Mouse (Mus musculus): Measurements from ENCODE around the gene Fgf15.

Gene Fgf15

GRCm38 (mm10) chr7:144931778-144932177 is 35.4 kb downstream of the Fgf15 start:
- no peak for DNase-seq (ENCODE audit: low spot score in 2 of 2)

- no peak for DNase-seq (ENCODE audit: low spot score in 2 of 2)
Observed at GRCm38 (mm10) chr7:144932389-144932937, 36.1 kb downstream of the Fgf15 start.

GRCm38 (mm10) chr7:144933336-144933735 is 37.0 kb downstream of the Fgf15 start:
- no peak for DNase-seq (ENCODE audit: low spot score in 2 of 2)

GRCm38 (mm10) chr7:144933796-144934195 is 37.5 kb downstream of the Fgf15 start:
- no peak for DNase-seq (ENCODE audit: low spot score in 2 of 2)

- DNase-seq (ENCODE audit: low spot score in 2 of 2), result no peak
Observed at GRCm38 (mm10) chr7:144934901-144935300, 38.6 kb downstream of the Fgf15 start.

- DNase-seq (ENCODE audit: low spot score in 2 of 2), result no peak
Observed at GRCm38 (mm10) chr7:144935563-144935962, 39.2 kb downstream of the Fgf15 start.

- no peak for DNase-seq (ENCODE audit: low spot score in 2 of 2)
Observed at GRCm38 (mm10) chr7:144936311-144936880, 40.1 kb downstream of the Fgf15 start.

- peak; percentile 85 to 89 for DNase-seq (ENCODE audit: low spot score in 2 of 2)
Observed at GRCm38 (mm10) chr7:144937490-144937889, 41.2 kb downstream of the Fgf15 start.

- no peak for DNase-seq (ENCODE audit: low spot score in 2 of 2)
Observed at GRCm38 (mm10) chr7:144937899-144938517, 41.7 kb downstream of the Fgf15 start.

- no peak for DNase-seq (ENCODE audit: low spot score in 2 of 2)
Observed at GRCm38 (mm10) chr7:144938661-144939343, 42.5 kb downstream of the Fgf15 start.

GRCm38 (mm10) chr7:144939344-144940002 is 43.1 kb downstream of the Fgf15 start, which contains the start of gene Ccnd1:
Ccnd1 (minus strand) TSS chr7:144939925.
- peak in 1 of 2 experiments; percentile 29 for DNase-seq (ENCODE audit: low spot score in 2 of 2)

GRCm38 (mm10) chr7:144940003-144940571 is 43.8 kb downstream of the Fgf15 start:
- no peak for DNase-seq (ENCODE audit: low spot score in 2 of 2)

- no peak for DNase-seq (ENCODE audit: low spot score in 2 of 2)
Observed at GRCm38 (mm10) chr7:144940585-144940984, 44.3 kb downstream of the Fgf15 start.

- DNase-seq (ENCODE audit: low spot score in 2 of 2), result peak; percentile 44 to 62
Observed at GRCm38 (mm10) chr7:144941242-144941831, 45.0 kb downstream of the Fgf15 start.

- no peak for DNase-seq (ENCODE audit: low spot score in 2 of 2)
Observed at GRCm38 (mm10) chr7:144942071-144942743, 45.9 kb downstream of the Fgf15 start.

- DNase-seq (ENCODE audit: low spot score in 2 of 2), result no peak
Observed at GRCm38 (mm10) chr7:144942744-144943135, 46.4 kb downstream of the Fgf15 start.

- DNase-seq (ENCODE audit: low spot score in 2 of 2), result peak; percentile 53 to 58
Observed at GRCm38 (mm10) chr7:144943254-144943653, 46.9 kb downstream of the Fgf15 start.
